Mouse (Mus musculus) midbrain, embryonic 10.5 days (tissue): ENCODE data around the gene Dennd1c. TPM values are rescaled to one million over a fixed set of nuclear protein-coding genes. Genes with fewer than 3 reads are reported as not detected.
A peak's percentile ranks its signal among the peaks of the same experiment; 100 is the strongest.

Source experiments
- DNase-seq: peaks from one replicate; pipeline ENCODE4 v3.0.0-alpha.2; 2017; ENCODE audit warnings: low spot score
- H3K27ac ChIP-seq: fragments of 300-500 bp; sonication (generic); replicated peaks from 2 replicates; pipeline ENCODE4 v1.5.1; 2016; ENCODE audit warnings: mild to moderate bottlenecking
- H3K27me3 ChIP-seq: fragments of 300-500 bp; sonication (generic); 2 replicates; pipeline ENCODE4 v1.6.1; 2016; ENCODE audit warnings: low read depth, mild to moderate bottlenecking; ENCODE audit not compliant: poor library complexity, severe bottlenecking
- H3K36me3 ChIP-seq: fragments of 300-500 bp; sonication (generic); 2 replicates; pipeline ENCODE4 v1.6.1; 2016; ENCODE audit warnings: mild to moderate bottlenecking, moderate library complexity
- H3K4me1 ChIP-seq: fragments of 300-500 bp; sonication (generic); 2 replicates; pipeline ENCODE4 v1.6.1; 2016
- H3K4me3 ChIP-seq: fragments of 300-500 bp; sonication (generic); 2 replicates; pipeline ENCODE4 v1.5.1; 2016; ENCODE audit warnings: mild to moderate bottlenecking, moderate library complexity
- H3K9me3 ChIP-seq: fragments of 300-500 bp; sonication (generic); replicated peaks from 2 replicates; pipeline ENCODE4 v1.6.1; 2016; ENCODE audit warnings: mild to moderate bottlenecking
- WGBS: fragments of 180-500 bp; shearing (Covaris S2); methylation state at CpG from one replicate; pipeline ENCODE4 v1.1.7; 2016; 5-methylcytosine and 5-hydroxymethylcytosine counted together
- polyA plus RNA-seq: library from polyadenylated mRNA; unstranded; fragments of >200 nt; fragmentation: Nextera tagmentation; extraction: Ambion mirVana; gene quantifications from 2 replicates; pipeline ENCODE4 v1.2.1, GENCODE M21; 2016

Dennd1c gene
- polyA plus RNA-seq, 1 experiment from 2014 or later: 1.5 TPM

GRCm38 (mm10) chr17:57107064-57107463 lies 28.8 kb upstream of the Dennd1c start:
- peaks cover 32% of the 10 kb centered on the region for H3K4me1 ChIP-seq
- DNase-seq: no peak
- peak overlapping the region; percentile 75; the same call in 1 of the 2 replicates for H3K4me3 ChIP-seq
- H3K36me3 ChIP-seq: peaks cover 7% of the 10 kb centered on the region
- 90% methylated on average over 5 of the region's 5 CpGs for WGBS
- H3K27ac ChIP-seq: no peak overlapping the region
- H3K9me3 ChIP-seq: no peaks in the 10 kb centered on the region
- no peaks in the 10 kb centered on the region for H3K27me3 ChIP-seq

DNA sequence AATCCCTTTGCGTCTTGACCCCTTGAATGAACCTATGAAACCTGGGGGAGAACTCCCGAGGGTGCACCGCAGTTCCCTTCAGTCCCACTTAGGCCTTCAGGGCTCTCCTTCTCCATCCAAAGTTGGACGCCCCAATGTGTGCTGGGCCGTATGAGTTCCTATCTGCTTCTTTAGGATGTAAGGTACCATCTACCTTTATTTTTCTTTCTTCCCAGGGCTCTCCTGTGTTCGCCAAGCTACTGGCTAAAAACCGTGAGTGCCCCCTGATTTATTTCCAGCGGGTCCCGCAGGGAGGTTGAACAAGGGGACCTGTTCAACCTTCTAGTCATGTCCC lies 27.7 kb upstream of the Dennd1c start:
- peak overlapping the region; percentile 75 for H3K4me3 ChIP-seq
- no peak for DNase-seq
- peaks cover 7% of the 10 kb centered on the region for H3K36me3 ChIP-seq
- 5% methylated on average over 9 of the region's 9 CpGs for WGBS
- H3K27me3 ChIP-seq: no peaks in the 10 kb centered on the region
- H3K27ac ChIP-seq: peak overlapping the region; percentile 91
- no peaks in the 10 kb centered on the region for H3K9me3 ChIP-seq
- H3K4me1 ChIP-seq: peaks cover 32% of the 10 kb centered on the region

DNA sequence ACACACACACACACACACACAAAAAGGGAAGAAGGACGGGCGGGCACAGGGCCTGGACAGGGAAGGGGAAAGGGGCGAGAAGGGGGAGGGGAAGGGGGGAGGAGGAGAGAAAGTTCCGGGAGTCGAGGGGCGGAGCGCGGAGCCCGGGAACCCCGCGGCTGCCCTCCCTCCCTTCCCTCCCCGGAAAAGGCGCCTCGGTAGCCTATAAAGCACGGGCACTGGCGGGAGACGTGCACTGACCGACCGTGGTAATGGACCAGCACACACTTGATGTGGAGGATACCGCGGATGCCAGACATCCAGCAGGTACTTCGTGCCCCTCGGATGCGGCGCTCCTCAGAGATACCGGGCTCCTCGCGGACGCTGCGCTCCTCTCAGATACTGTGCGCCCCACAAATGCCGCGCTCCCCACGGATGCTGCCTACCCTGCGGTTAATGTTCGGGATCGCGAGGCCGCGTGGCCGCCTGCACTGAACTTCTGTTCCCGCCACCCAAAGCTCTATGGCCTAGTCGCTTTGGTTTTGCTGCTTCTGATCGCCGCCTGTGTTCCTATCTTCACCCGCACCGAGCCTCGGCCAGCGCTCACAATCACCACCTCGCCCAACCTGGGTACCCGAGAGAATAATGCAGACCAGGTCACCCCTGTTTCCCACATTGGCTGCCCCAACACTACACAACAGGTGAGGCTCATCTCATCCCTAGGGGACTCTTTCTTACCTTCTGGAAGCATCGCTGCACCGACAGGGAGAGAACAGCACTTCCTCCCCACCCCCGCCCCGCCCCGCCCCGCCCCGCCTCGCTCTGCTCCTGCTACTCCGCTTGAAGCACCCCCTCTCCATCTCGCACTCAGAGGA lies 27.1 kb upstream of the Dennd1c start, which contains the start of gene Tnfsf9:
Tnfsf9 (plus strand) TSS at position 145 of the 854 bp plus-strand sequence.
- H3K4me1 ChIP-seq: peaks cover 32% of the 10 kb centered on the region
- peak within 1 kb of the TSS; percentile 91 for H3K27ac ChIP-seq
- under 1% methylated on average over 43 of the region's 61 CpGs for WGBS
- H3K36me3 ChIP-seq: peaks cover 7% of the 10 kb centered on the region
- H3K4me3 ChIP-seq: peak within 1 kb of the TSS; percentile 75
- no peaks in the 10 kb centered on the region for H3K27me3 ChIP-seq
- no peaks in the 10 kb centered on the region for H3K9me3 ChIP-seq
- DNase-seq: peak; percentile 80

DNA sequence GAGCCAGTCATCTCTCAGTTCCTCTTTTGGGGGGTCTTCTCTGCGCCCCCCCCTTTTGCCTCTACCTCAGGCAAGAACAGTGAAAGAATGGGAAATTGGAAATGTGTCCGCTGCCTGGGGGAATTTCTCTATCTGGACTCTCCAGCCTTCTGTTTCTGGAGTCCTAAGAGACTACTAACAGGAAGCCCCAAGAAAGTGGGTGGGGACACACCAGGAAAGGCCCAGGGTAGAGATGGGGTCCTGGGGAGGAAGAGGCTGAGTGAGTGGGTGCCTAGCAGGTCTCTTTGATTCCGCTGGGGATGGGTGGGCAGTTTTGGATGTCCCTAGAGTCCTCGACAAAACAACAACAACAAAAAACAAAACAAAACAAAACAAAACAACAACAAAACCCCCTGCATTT lies 26.2 kb upstream of the Dennd1c start:
- H3K4me1 ChIP-seq: peaks cover 38% of the 10 kb centered on the region
- 44% methylated on average over 4 of the region's 4 CpGs for WGBS
- peak overlapping the region; percentile 91 for H3K27ac ChIP-seq
- no peaks in the 10 kb centered on the region for H3K9me3 ChIP-seq
- peaks cover 7% of the 10 kb centered on the region for H3K36me3 ChIP-seq
- no peaks in the 10 kb centered on the region for H3K27me3 ChIP-seq
- DNase-seq: no peak
- H3K4me3 ChIP-seq: peak overlapping the region; percentile 75

GRCm38 (mm10) chr17:57102276-57102675 lies 24.0 kb upstream of the Dennd1c start:
- Histone ChIP-seq H3K4me3 (no peak overlapping the region), H3K27ac (no peak overlapping the region), H3K4me1 (peaks cover 36% of the 10 kb centered on the region), H3K27me3 (no peaks in the 10 kb centered on the region), H3K36me3 (peaks cover 6% of the 10 kb centered on the region), H3K9me3 (no peaks in the 10 kb centered on the region)
- WGBS: 85% methylated on average over 2 of the region's 2 CpGs
- no peak for DNase-seq

DNA sequence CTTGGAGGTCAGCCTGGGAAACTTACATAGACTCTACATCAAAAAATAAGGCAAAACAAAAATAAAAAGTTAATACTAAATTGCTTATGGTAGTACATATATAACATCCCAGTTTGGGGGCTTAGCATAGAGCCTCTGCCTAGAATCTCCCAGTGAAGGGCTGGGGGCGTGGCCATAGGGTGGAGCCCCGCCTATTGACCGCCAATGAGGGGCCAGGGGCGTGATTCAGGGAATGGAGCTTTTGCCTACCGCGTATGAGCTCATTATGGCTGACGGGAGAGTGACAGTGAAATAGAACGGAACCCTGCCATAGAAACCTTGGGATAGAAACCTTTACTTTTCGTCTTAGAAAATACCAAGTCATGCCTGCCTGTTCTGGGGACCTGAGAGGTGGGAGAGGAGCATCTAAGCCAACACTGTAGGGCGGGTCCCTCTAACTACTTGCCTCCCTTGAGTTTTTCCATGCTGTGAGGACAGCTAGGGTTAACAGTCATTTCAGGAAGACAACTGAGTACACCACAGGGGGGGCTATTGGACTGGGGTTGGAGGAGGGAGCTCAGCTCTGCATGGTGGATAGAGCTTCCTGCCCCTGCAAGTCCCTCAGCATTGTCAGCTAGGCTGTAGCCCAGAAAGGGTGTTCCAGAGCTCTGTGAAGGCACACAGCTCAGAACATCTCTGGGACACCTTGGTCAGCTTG lies 21.5 kb upstream of the Dennd1c start:
- Histone ChIP-seq H3K9me3 (no peaks in the 10 kb centered on the region), H3K4me3 (no peak overlapping the region), H3K27me3 (no peaks in the 10 kb centered on the region), H3K36me3 (no peaks in the 10 kb centered on the region; the same call in 1 of the 2 replicates), H3K4me1 (peaks cover 25% of the 10 kb centered on the region), H3K27ac (no peak overlapping the region)
- WGBS: 7% methylated on average over 10 of the region's 10 CpGs
- DNase-seq: no peak

GRCm38 (mm10) chr17:57098321-57098720 lies 20.0 kb upstream of the Dennd1c start:
- Histone ChIP-seq H3K27me3 (no peaks in the 10 kb centered on the region), H3K4me3 (no peak overlapping the region), H3K36me3 (no peaks in the 10 kb centered on the region; the same call in 1 of the 2 replicates), H3K27ac (no peak overlapping the region), H3K9me3 (no peaks in the 10 kb centered on the region), H3K4me1 (peaks cover 18% of the 10 kb centered on the region)
- 89% methylated on average over 5 of the region's 5 CpGs for WGBS
- DNase-seq: no peak

- H3K4me3 ChIP-seq: peak overlapping the region; percentile 44
- peak; percentile 81 for DNase-seq
- WGBS: under 1% methylated on average over 11 of the region's 11 CpGs
- no peaks in the 10 kb centered on the region for H3K36me3 ChIP-seq
- H3K27me3 ChIP-seq: no peaks in the 10 kb centered on the region
- 0 out of 2 replicates have a peak, but pooled peaks cover 3% of the 10 kb centered on the region for H3K9me3 ChIP-seq
- no peak overlapping the region for H3K27ac ChIP-seq
- peaks cover 18% of the 10 kb centered on the region for H3K4me1 ChIP-seq
These were observed 18.3 kb upstream of the Dennd1c start for GRCm38 (mm10) chr17:57096623-57096920.

DNA sequence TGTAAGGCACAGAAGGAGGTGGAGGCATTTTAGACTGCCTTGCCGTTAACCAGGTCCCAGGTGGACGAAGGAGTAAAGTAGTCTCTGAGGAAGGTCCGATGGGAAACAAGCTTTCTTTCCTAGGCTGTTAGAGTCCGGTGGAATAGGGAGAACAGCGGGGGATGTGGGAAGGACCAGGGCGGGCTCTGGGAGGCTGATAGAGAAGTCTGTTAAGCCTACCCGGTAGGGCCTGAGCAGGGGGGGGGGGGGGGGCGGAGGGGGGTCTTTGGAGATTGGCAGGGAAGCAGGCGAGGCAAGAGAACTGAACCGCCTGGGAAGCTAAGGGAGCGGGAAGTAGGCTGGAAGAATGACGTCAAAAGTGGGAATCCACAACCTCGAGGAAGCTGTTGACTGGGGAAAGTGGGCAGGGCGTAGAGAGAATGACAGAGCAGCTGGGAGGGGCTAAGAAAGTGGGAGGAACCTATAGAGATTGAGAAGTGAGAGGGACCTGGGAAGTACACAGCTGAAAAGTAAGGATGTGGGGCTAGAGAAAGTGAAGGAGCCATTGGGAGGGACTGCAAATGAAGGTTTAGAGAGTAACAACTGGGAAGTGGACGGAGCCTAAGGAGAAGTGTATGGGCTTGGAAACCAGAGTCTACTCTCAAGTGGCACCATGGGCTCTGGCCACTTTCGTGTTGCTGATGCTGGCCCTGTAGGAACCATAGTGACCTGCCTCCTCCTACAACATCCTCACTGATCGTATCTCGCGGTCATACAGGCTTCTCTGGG lies 17.7 kb upstream of the Dennd1c start:
- peak; percentile 58 for DNase-seq
- Histone ChIP-seq H3K27ac (no peak overlapping the region), H3K4me3 (peak overlapping the region; percentile 44), H3K4me1 (peaks cover 18% of the 10 kb centered on the region), H3K36me3 (no peaks in the 10 kb centered on the region), H3K27me3 (no peaks in the 10 kb centered on the region), H3K9me3 (0 out of 2 replicates have a peak, but pooled peaks cover 3% of the 10 kb centered on the region)
- WGBS: 1% methylated on average over 18 of the region's 19 CpGs

- no peak overlapping the region for H3K4me3 ChIP-seq
- no peak overlapping the region for H3K27ac ChIP-seq
- H3K27me3 ChIP-seq: 0 out of 2 replicates have a peak, but pooled peaks cover 2% of the 10 kb centered on the region
- no peaks in the 10 kb centered on the region for H3K36me3 ChIP-seq
- peaks cover 13% of the 10 kb centered on the region for H3K4me1 ChIP-seq
- 94% methylated on average over 3 of the region's 3 CpGs for WGBS
- H3K9me3 ChIP-seq: 0 out of 2 replicates have a peak, but pooled peaks cover 3% of the 10 kb centered on the region
- DNase-seq: no peak
These were observed 15.9 kb upstream of the Dennd1c start for GRCm38 (mm10) chr17:57094222-57094621.

- Histone ChIP-seq H3K9me3 (no peaks in the 10 kb centered on the region), H3K4me1 (peaks cover 13% of the 10 kb centered on the region), H3K4me3 (peak within 1 kb of the TSS; percentile 56), H3K27ac (peak within 1 kb of the TSS; percentile 83), H3K27me3 (peaks cover 26% of the 10 kb centered on the region), H3K36me3 (peaks cover 26% of the 10 kb centered on the region)
- under 1% methylated on average over 31 of the region's 31 CpGs for WGBS
- DNase-seq: peak; percentile 70
These were observed 8.9 kb upstream of the Dennd1c start, which contains the start of gene Tubb4a for GRCm38 (mm10) chr17:57087049-57087832. Gene Tubb4a (minus strand): TSS chr17:57087782.
